Mouse (Mus musculus): Measurements from ENCODE around the gene Phospho1. TPM values are rescaled to one million over a fixed set of nuclear protein-coding genes. Genes with fewer than 3 reads are reported as not detected.

Phospho1 gene
- polyA plus RNA-seq, 1 experiment from 2014 or later, result 8.3 TPM

GRCm38 (mm10) chr11:95812224-95812623 lies 12.1 kb upstream of the Phospho1 start:
- Histone ChIP-seq H3K4me1 (no peaks in the 10 kb centered on the region), H3K27ac (replicated peaks) (no peak overlapping the region), H3K9ac (no peak overlapping the region), H3K9me3 (replicated peaks) (peaks cover 7% of the 10 kb centered on the region; the same call in 1 of the 2 replicates), H3K27me3 (no peaks in the 10 kb centered on the region), H3K4me3 (replicated peaks) (no peak overlapping the region), H3K36me3 (no peaks in the 10 kb centered on the region), H3K4me2 (replicated peaks) (no peak overlapping the region)
- ATAC-seq (ENCODE audit: insufficient number of reproducible peaks, low FRiP score, low TSS enrichment, low read depth), result no peak
- 65% methylated on average over 4 of the region's 4 CpGs for WGBS

- 88% methylated on average over 2 of the region's 2 CpGs for WGBS
- no peaks in the 10 kb centered on the region for H3K27me3 ChIP-seq
- no peak for ATAC-seq (ENCODE audit: insufficient number of reproducible peaks, low FRiP score, low TSS enrichment, low read depth)
- no peak overlapping the region for H3K9ac ChIP-seq
- H3K27ac ChIP-seq (replicated peaks), result no peak overlapping the region
- H3K4me3 ChIP-seq (replicated peaks), result no peak overlapping the region
- H3K9me3 ChIP-seq (replicated peaks), result no peaks in the 10 kb centered on the region
- no peaks in the 10 kb centered on the region for H3K36me3 ChIP-seq
- H3K4me1 ChIP-seq, result no peaks in the 10 kb centered on the region
- no peak overlapping the region for H3K4me2 ChIP-seq (replicated peaks)
Measured at GRCm38 (mm10) chr11:95814101-95814500, 10.2 kb upstream of the Phospho1 start.

- Histone ChIP-seq H3K27ac (replicated peaks) (no peak overlapping the region), H3K36me3 (no peaks in the 10 kb centered on the region), H3K9ac (no peak overlapping the region), H3K27me3 (no peaks in the 10 kb centered on the region), H3K4me3 (replicated peaks) (no peak overlapping the region), H3K4me2 (replicated peaks) (no peak overlapping the region), H3K4me1 (no peaks in the 10 kb centered on the region), H3K9me3 (replicated peaks) (no peaks in the 10 kb centered on the region)
- 49% methylated on average over 5 of the region's 5 CpGs for WGBS
- no peak for ATAC-seq (ENCODE audit: insufficient number of reproducible peaks, low FRiP score, low TSS enrichment, low read depth)
Measured at GRCm38 (mm10) chr11:95814857-95815256, 9.4 kb upstream of the Phospho1 start.

GRCm38 (mm10) chr11:95815412-95815811 lies 8.9 kb upstream of the Phospho1 start:
- Histone ChIP-seq H3K27me3 (no peaks in the 10 kb centered on the region), H3K4me2 (replicated peaks) (no peak overlapping the region), H3K9ac (no peak overlapping the region), H3K9me3 (replicated peaks) (no peaks in the 10 kb centered on the region), H3K4me3 (replicated peaks) (no peak overlapping the region), H3K4me1 (no peaks in the 10 kb centered on the region), H3K27ac (replicated peaks) (no peak overlapping the region), H3K36me3 (no peaks in the 10 kb centered on the region)
- no peak for ATAC-seq (ENCODE audit: insufficient number of reproducible peaks, low FRiP score, low TSS enrichment, low read depth)
- WGBS, result 72% methylated on average over 9 of the region's 9 CpGs

- Histone ChIP-seq H3K4me3 (replicated peaks) (no peak overlapping the region), H3K9me3 (replicated peaks) (no peaks in the 10 kb centered on the region), H3K4me1 (no peaks in the 10 kb centered on the region), H3K27me3 (0 out of 2 replicates have a peak, but pooled peaks cover 3% of the 10 kb centered on the region), H3K36me3 (no peaks in the 10 kb centered on the region), H3K9ac (no peak overlapping the region), H3K4me2 (replicated peaks) (no peak overlapping the region), H3K27ac (replicated peaks) (no peak overlapping the region)
- ATAC-seq (ENCODE audit: insufficient number of reproducible peaks, low FRiP score, low TSS enrichment, low read depth), result no peak
- WGBS, result 59% methylated on average over 8 of the region's 8 CpGs
Measured at GRCm38 (mm10) chr11:95819138-95819537, 5.2 kb upstream of the Phospho1 start.

GRCm38 (mm10) chr11:95821511-95821910 lies 2.8 kb upstream of the Phospho1 start:
- 84% methylated on average over 3 of the region's 3 CpGs for WGBS
- Histone ChIP-seq H3K4me3 (replicated peaks) (no peak overlapping the region), H3K4me1 (peaks cover 9% of the 10 kb centered on the region), H3K36me3 (no peaks in the 10 kb centered on the region), H3K27me3 (peaks cover 19% of the 10 kb centered on the region), H3K4me2 (replicated peaks) (no peak overlapping the region), H3K9me3 (replicated peaks) (no peaks in the 10 kb centered on the region), H3K27ac (replicated peaks) (no peak overlapping the region), H3K9ac (no peak overlapping the region)
- ATAC-seq (ENCODE audit: insufficient number of reproducible peaks, low FRiP score, low TSS enrichment, low read depth), result no peak

- WGBS, result 93% methylated on average over 4 of the region's 4 CpGs
- ATAC-seq (ENCODE audit: insufficient number of reproducible peaks, low FRiP score, low TSS enrichment, low read depth), result no peak
- no peak overlapping the region for H3K4me2 ChIP-seq (replicated peaks)
- H3K9me3 ChIP-seq (replicated peaks), result no peaks in the 10 kb centered on the region
- H3K4me1 ChIP-seq, result peaks cover 9% of the 10 kb centered on the region
- H3K9ac ChIP-seq, result no peak overlapping the region
- no peaks in the 10 kb centered on the region for H3K36me3 ChIP-seq
- peaks cover 29% of the 10 kb centered on the region for H3K27me3 ChIP-seq
- H3K27ac ChIP-seq (replicated peaks), result no peak overlapping the region
- no peak overlapping the region for H3K4me3 ChIP-seq (replicated peaks)
Measured at GRCm38 (mm10) chr11:95822437-95822836, 1.9 kb upstream of the Phospho1 start.

- Histone ChIP-seq H3K4me3 (replicated peaks) (peak overlapping the region; percentile 61), H3K9ac (peak overlapping the region; percentile 50), H3K4me2 (replicated peaks) (peak overlapping the region; percentile 99), H3K9me3 (replicated peaks) (no peaks in the 10 kb centered on the region), H3K36me3 (no peaks in the 10 kb centered on the region), H3K27ac (replicated peaks) (no peak overlapping the region), H3K27me3 (peaks cover 52% of the 10 kb centered on the region), H3K4me1 (peaks cover 10% of the 10 kb centered on the region)
- no peak for ATAC-seq (ENCODE audit: insufficient number of reproducible peaks, low FRiP score, low TSS enrichment, low read depth)
- WGBS, result under 1% methylated on average over 11 of the region's 11 CpGs
Measured at GRCm38 (mm10) chr11:95824877-95825243, 561 bp downstream of the Phospho1 start.

- no peaks in the 10 kb centered on the region for H3K36me3 ChIP-seq
- no peak overlapping the region for H3K27ac ChIP-seq (replicated peaks)
- H3K4me3 ChIP-seq (replicated peaks), result peak overlapping the region; percentile 61
- H3K27me3 ChIP-seq, result peaks cover 60% of the 10 kb centered on the region
- H3K4me1 ChIP-seq, result peaks cover 17% of the 10 kb centered on the region
- 0 out of 2 replicates have a peak overlapping the region, but pooled peaks have one; percentile 99 for H3K4me2 ChIP-seq (replicated peaks)
- ATAC-seq (ENCODE audit: insufficient number of reproducible peaks, low FRiP score, low TSS enrichment, low read depth), result no peak
- no peak overlapping the region for H3K9ac ChIP-seq
- 38% methylated on average over 3 of the region's 3 CpGs for WGBS
- no peaks in the 10 kb centered on the region for H3K9me3 ChIP-seq (replicated peaks)
Measured at GRCm38 (mm10) chr11:95825625-95826024, 1.3 kb downstream of the Phospho1 start.

- no peak for ATAC-seq (ENCODE audit: insufficient number of reproducible peaks, low FRiP score, low TSS enrichment, low read depth)
- no peak overlapping the region for H3K9ac ChIP-seq
- H3K9me3 ChIP-seq (replicated peaks), result no peaks in the 10 kb centered on the region
- H3K4me2 ChIP-seq (replicated peaks), result no peak overlapping the region
- H3K4me3 ChIP-seq (replicated peaks), result no peak overlapping the region
- peaks cover 27% of the 10 kb centered on the region for H3K4me1 ChIP-seq
- WGBS, result 55% methylated on average over 6 of the region's 6 CpGs
- peaks cover 69% of the 10 kb centered on the region for H3K27me3 ChIP-seq
- no peak overlapping the region for H3K27ac ChIP-seq (replicated peaks)
- no peaks in the 10 kb centered on the region for H3K36me3 ChIP-seq
Measured at GRCm38 (mm10) chr11:95826317-95827167, 2.2 kb downstream of the Phospho1 start.

GRCm38 (mm10) chr11:95827168-95827447 lies 2.8 kb downstream of the Phospho1 start:
- Histone ChIP-seq H3K9me3 (replicated peaks) (no peaks in the 10 kb centered on the region), H3K4me2 (replicated peaks) (no peak overlapping the region), H3K9ac (no peak overlapping the region), H3K4me3 (replicated peaks) (no peak overlapping the region), H3K36me3 (no peaks in the 10 kb centered on the region), H3K27me3 (peaks cover 74% of the 10 kb centered on the region), H3K27ac (replicated peaks) (no peak overlapping the region), H3K4me1 (peaks cover 27% of the 10 kb centered on the region)
- 35% methylated on average over 3 of the region's 3 CpGs for WGBS
- no peak for ATAC-seq (ENCODE audit: insufficient number of reproducible peaks, low FRiP score, low TSS enrichment, low read depth)

Data from embryonic facial prominence, embryonic 15.5 days (tissue).